Mouse (Mus musculus) small intestine, adult 2 months (tissue): ENCODE results near the gene Lrrc8c.

ENCODE experiments used
- CTCF ChIP-seq: fragments of 200-500 bp; IDR thresholded peaks from 2 replicates; pipeline ENCODE4 v1.5.1; 2012; ENCODE audit warnings: low read depth, mild to moderate bottlenecking, control low read depth, inconsistent platforms, low read length, moderate library complexity, mixed read lengths; ENCODE audit not compliant: insufficient replicate concordance, insufficient read length; ENCODE audit errors: extremely low read depth
- POLR2A ChIP-seq: fragments of 200-500 bp; IDR thresholded peaks from 2 replicates; pipeline ENCODE4 v1.6.1; 2012; ENCODE audit warnings: low read depth, mild to moderate bottlenecking, control low read depth, inconsistent platforms, low read length, moderate library complexity

DNA sequence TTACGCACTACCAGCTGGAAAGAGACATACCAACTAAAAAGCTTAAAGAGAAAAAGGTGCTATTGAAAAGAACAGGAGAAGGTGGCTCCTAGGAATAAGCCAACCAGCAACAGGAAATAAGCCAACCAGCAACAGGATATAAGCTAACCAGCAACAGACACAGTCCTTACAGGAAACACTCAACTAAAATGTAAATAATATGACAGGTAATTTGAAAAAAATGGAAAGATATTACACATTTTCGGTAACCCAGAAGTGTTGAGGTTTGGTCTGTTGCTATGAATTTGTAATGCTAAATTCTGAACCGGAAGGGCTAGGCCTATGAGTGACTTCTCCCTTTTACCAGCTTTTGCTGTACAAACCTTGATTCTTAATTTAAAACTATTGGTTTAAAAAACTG, 69.9 kb downstream of the Lrrc8c start:
- no peak for TF ChIP-seq CTCF
- no peak for TF ChIP-seq POLR2A
